Mouse (Mus musculus) CH12.LX (cell line): ENCODE measurements around the gene Scfd2.

ENCODE experiments used
- CHD1 ChIP-seq: IDR thresholded peaks from 2 replicates; pipeline ENCODE4 v1.6.1; 2012; ENCODE audit warnings: low read depth, low read length, improper control_type of control experiment, inconsistent platforms
- CTCF ChIP-seq, 2 experiments: IDR thresholded peaks in 1 of 2; conservative IDR thresholded peaks in 1 of 2; 2 replicates each; pipeline ENCODE4 v1.5.1; 2011 to 2012; ENCODE audit warnings: low read depth in 2 of 2, low read length in 2 of 2, improper control_type of control experiment in 1 of 2, inconsistent platforms in 1 of 2, mild to moderate bottlenecking in 1 of 2, moderate library complexity in 1 of 2
- EP300 ChIP-seq: IDR thresholded peaks from 2 replicates; pipeline ENCODE4 v1.6.1; 2011; ENCODE audit warnings: low read length, improper control_type of control experiment
- GABPA ChIP-seq: IDR thresholded peaks from 2 replicates; pipeline ENCODE4 v1.6.1; 2012; ENCODE audit warnings: low read depth, low read length, improper control_type of control experiment, inconsistent platforms; ENCODE audit not compliant: insufficient replicate concordance
- JUND ChIP-seq: conservative IDR thresholded peaks from 2 replicates; pipeline ENCODE4 v1.6.1; 2011; ENCODE audit warnings: low read depth, low read length, improper control_type of control experiment
- MAFK ChIP-seq: IDR thresholded peaks from 2 replicates; pipeline ENCODE4 v1.6.1; 2011; ENCODE audit warnings: low read length, improper control_type of control experiment; ENCODE audit not compliant: insufficient replicate concordance
- NELFE ChIP-seq: IDR thresholded peaks from 2 replicates; pipeline ENCODE4 v1.6.1; 2011; ENCODE audit warnings: low read depth, low read length, improper control_type of control experiment
- POLR2A ChIP-seq: IDR thresholded peaks from 2 replicates; pipeline ENCODE4 v1.6.1; 2011; ENCODE audit warnings: low read depth, mild to moderate bottlenecking, improper control_type of control experiment, low read length
- POLR2AphosphoS2 ChIP-seq: IDR thresholded peaks from 2 replicates; pipeline ENCODE4 v1.6.1; 2011; ENCODE audit warnings: low read depth, low read length, improper control_type of control experiment
- RAD21 ChIP-seq: IDR thresholded peaks from 2 replicates; pipeline ENCODE4 v1.6.1; 2011; ENCODE audit warnings: low read depth, mild to moderate bottlenecking, low read length, improper control_type of control experiment, moderate library complexity
- SIN3A ChIP-seq: IDR thresholded peaks from 2 replicates; pipeline ENCODE4 v1.6.1; 2012; ENCODE audit warnings: low read length, improper control_type of control experiment, inconsistent platforms
- TBP ChIP-seq: conservative IDR thresholded peaks from 2 replicates; pipeline ENCODE4 v1.6.1; 2011; ENCODE audit warnings: low read depth, low read length, improper control_type of control experiment
- ZNF384 ChIP-seq: IDR thresholded peaks from 2 replicates; pipeline ENCODE4 v1.6.1; 2012; ENCODE audit warnings: low read depth, low read length, improper control_type of control experiment, inconsistent platforms

DNA sequence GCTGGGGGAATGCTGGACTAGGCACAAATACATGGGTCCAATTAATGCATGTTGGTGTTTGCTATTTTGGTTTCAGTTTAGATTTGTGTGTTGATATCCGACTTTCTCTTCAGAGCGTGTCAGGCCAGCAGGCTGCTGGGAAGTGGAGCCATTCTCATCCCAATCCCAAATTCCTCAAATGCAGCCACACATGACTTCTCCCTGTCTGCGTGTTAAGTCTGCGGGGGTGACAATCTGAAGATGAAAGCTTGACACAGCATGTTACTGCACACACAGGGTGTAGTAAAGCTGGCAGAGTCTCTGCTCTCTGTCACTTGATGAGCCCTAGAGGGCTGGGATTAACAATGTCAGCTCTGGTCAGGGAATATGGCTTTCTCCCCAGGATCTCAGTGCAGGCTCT lies 316.4 kb downstream of the Scfd2 start:
- TF ChIP-seq CTCF (conservative IDR thresholded peaks at IDR 0.05 in 1 of 2, IDR thresholded peaks at IDR 0.05 in 1 of 2; ENCODE audit: low read depth in 2 of 2, low read length in 2 of 2) (no peak), SIN3A (no peak), NELFE (no peak), EP300 (no peak), POLR2A (no peak), POLR2AphosphoS2 (no peak), RAD21 (no peak), GABPA (no peak), JUND (no peak), ZNF384 (no peak), CHD1 (no peak), MAFK (no peak), TBP (no peak)
